Mouse (Mus musculus) kidney, adult 2 months (tissue): ENCODE data around the gene Slc39a10.

Source experiments
- CTCF ChIP-seq: fragments of 200-500 bp; conservative IDR thresholded peaks from 2 replicates; pipeline ENCODE4 v1.5.1; 2011; ENCODE audit warnings: low read depth, mild to moderate bottlenecking, control low read depth, low read length, moderate library complexity, mixed read lengths; ENCODE audit not compliant: insufficient read depth, insufficient read length
- POLR2A ChIP-seq: fragments of 200-500 bp; IDR thresholded peaks from one replicate; pipeline ENCODE4 v1.6.1; 2011; ENCODE audit warnings: low read depth, low read length, control low read depth

DNA sequence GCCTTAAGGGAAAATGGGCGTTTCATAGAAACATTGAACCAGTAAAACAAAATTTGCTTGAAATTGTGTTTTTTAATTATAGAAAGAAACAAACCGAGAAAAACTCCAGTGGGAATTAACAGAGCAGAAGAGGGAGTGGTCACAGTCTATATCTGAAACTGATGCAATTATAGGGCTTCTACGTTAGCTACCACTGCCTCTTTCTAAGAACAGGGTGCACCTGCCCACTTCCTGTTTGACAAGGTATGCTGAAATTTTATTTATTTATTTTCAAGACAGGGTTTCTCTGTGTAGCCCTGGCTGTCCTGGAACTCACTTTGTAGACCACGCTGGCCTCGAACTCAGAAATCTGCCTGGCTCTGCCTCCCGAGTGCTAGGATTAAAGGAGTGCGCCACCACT lies 30.3 kb upstream of the Slc39a10 start:
- TF ChIP-seq POLR2A (no peak), CTCF (no peak)
